Mouse (Mus musculus) thymus, postnatal 4 days (tissue): Measurements from ENCODE around the gene Fut9.

Source experiments
- DNase-seq: peaks from one replicate; pipeline ENCODE4 v3.0.0; 2021

Fut9 gene

DNA sequence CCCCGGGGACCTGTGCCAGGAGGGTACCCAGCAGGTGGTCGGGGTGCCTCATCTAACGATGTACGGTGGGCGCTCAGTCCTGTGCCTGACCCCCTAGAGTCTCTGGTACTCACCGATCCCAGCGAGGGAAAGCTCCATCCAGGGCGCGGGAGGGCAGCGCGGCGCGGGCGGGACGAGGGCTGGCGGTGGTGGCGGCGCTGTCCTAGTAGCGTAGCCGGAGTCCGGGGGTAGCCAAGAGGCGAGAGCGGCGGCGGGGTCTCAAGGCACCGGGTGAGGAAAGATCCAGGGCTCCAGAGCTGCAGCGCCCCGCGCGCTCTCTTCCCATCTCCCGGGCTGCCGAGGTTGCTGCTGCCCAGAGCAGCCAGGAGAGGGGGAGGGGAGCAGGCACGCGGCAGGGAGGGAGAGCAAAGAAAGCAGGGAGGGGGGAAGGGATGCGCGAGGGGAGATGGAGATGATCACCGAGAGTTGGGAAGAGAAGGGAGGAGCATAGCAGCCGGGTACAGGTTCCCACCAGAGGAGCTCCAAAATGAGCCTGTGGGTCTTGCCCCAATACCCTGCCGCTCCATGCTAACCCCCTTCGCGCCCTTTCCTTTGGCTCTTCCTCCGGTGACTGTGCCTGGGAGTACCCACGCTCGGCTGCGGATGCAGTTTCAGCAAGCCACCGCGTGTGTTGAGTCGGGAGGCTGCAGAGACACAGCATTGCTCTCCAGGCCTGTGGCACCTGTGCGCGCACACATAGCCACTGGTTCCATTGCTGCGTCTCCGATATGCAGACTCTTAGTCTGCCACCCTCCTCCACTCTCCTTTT, at the start of gene Fut9:
TSS of gene Fut9 (minus strand) at position 769 of the 808 bp plus-strand sequence.
- peak; percentile 6 for DNase-seq

DNA sequence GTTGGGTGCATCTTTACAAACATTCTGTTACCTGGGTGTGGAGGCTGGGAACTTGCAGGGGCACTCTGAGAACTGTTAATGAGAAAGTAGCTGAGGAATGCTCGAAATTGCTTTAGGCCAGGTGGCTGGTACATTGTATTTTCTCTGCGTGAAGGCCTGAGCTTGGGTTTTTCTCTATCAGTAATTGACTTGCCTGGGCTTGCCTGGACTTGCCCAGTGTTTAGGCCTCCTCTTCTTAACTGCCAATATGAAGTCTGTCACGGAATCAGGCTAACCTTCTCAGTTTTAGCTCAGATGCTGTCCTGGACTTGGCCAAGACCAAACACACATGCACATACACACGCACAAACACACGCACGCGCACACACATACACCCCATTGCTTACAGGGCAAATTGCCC, 15.7 kb upstream of the Fut9 start:
- no peak for DNase-seq

DNA sequence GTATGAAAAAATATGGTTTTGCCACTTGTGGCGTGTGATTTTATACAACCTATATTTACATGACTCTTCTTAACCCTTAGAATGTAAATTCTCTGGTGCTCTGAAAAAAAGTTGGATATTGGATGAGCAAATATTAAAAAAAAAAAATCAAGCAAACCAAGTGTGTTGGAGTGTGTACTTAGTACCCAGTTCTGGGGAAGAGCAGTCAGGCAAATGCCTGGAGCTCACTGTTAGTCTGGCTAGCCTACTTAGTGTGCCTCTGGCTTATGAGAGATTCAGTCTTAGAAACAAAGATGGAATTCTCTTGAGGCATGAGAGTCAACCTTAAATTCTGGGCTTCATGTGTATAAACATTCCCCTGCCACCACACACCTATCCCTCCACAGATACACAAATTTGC, 13.3 kb upstream of the Fut9 start:
- no peak for DNase-seq

DNA sequence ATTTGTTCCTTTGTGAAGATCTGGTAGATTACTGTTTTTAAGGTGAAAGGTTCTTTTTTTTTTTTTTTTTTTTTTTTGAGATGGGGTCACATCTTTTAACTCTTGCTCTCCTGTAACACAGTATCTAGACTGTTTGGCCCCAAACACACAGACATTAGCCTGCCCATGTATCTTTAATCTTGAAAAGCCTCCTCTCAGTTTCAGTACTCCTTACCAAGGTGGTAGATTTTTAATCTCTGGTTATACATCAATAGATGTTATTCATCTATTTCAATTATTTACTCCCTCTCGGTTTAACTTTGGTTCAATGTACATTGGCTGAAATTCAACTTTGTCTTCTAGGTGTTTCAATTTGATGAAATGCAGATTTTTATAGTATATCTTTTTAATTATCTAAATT, 10.0 kb upstream of the Fut9 start:
- DNase-seq, result no peak

DNA sequence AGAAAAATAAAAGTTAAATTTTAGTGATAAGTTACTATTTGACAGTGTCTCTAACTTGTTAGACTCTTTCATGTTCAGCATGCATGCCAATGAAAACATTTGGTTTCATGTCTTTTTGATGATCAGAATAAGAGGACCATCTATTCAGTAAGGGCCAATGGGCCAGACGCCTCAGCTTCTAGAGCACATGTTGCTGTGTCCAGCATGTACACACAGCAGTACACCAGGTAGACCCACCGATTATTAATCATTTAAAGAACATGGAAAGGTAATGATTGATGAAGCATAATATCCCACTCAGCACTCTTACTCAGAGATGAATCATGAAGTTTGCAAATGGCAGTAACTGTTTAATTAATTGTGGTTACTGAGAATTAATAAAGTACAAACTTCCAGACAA, 1.7 kb upstream of the Fut9 start:
- DNase-seq, result no peak

DNA sequence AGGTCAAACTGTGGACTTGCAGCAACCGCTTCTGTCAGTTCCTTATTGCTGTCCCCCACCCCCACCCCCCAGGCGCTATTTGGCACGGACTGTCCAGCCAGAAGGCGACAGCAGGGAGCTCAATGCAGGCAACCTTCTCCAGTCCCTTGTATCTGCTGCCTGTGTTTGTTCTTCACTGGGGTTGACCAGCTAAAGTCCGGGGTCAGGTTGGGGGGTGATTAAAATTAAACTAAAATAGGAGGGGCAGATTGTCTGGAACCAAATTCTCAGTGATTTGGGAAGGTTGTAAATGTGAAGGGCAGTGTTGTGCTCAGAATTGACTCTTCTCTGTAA, 206 bp upstream of the Fut9 start:
- no peak for DNase-seq

DNA sequence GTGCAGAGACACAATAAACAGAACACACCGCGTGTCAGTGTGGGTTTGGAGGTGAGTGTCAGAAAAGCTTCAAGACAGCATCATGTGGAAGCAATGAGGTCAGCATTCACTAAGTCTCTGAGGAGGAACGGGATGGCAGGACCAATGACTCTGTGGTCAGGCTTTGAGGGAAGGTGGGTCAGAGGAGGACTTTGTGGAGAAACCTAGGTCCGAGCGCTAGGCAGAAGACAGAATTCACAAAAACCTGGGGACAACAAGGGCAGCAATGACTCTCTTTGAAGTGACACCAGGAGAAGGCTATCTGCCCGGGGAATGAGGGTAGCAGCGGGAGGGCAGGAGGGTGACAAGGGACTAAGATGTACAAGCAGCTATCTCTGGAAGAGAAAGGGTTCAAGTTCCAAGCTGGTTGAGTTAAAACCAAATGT, 981 bp downstream of the Fut9 start:
- DNase-seq, result no peak

DNA sequence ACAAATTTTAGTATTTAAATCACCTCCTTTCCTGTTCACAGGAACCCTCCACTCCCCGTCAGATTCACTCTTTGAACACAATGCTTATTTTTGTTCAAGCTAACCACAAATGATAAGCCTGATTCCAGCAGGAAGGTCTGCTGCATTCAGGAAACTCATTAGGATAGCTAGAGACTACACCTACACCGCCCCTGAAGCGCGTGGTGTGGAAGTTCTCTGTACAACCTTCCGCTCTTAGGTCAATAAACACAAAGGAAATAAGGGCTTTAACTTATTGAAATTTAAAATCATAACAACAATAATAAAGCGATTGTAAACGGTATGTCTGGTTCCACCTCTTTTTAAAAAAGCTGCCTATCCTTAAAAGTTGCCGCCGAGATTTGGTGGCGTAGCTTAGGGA, 1.6 kb downstream of the Fut9 start:
- no peak for DNase-seq

DNA sequence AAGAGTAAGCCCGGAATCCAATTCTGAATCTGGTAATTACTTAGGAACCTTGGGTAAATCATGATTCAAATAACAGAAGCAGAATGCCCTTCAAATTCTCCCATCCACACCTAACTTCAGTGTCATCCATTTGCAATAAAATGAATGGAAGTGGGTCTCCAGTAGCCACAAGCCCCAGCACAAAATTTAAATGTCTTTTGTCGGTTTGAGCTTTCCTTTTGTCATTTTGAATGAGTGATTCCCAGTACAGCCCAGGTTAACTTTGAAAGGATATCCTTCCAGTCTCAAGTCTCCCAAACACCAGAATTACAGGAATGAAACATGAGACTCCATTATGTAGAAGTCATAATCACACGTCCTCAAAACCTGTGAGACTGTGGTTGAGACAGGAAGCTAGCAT, 3.9 kb downstream of the Fut9 start:
- no peak for DNase-seq

DNA sequence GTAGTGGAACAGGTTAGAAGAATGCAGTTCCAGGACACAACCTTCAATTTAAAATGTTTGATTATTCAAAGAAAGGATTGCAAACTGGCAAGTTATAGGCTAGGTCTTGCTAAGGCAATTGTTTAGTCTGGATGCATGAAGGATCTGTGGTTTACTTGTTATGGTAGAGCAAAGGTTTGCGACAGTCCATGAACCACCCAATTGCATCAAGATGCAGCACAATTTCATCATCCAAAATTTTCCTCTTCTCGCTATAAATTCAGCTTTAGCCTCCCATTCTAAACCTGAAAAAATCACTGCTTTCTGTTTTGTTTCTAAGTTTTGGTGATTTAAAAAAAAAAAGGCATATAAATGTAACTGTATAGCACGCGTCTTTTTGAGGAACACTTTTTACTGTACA, 14.8 kb downstream of the Fut9 start:
- DNase-seq, result no peak

DNA sequence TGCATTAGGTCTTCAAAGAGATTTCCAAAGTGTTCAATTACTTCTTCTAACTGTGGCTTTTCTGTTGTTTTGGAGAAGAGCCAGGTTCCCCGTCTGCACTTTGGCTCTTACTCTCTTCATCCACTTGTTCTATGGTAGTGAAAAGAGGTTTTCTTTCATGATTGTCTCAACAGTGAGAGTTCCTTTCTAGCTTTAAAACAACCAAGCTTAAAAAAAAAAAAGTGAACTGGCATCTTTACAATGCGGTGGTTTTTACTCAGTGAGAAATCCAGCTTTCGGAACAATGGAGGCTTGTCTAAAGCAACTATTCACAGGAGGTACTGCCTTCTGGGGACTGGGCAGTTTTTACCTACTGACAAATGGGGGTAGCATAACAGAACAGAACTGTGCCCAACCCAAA, 31.4 kb downstream of the Fut9 start:
- no peak for DNase-seq

DNA sequence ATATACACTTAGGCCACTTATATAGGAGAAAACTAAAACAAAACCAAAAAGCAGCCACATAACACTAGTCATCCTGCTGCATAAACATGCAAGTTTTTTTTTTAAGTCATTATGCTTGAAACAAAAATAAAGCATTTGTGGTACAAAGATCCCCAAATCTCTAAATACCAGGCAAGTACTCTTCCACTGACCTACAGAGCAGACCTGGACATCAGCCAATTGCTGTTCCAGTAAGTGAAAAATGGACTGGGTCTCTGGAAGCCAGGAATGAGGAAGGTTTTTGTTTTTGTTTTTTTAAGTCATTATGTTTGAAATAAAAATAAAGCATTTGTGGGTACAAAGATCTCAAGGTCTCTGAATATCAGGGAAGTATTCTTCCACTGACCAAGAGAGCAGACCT, 37.0 kb downstream of the Fut9 start:
- DNase-seq, result no peak

DNA sequence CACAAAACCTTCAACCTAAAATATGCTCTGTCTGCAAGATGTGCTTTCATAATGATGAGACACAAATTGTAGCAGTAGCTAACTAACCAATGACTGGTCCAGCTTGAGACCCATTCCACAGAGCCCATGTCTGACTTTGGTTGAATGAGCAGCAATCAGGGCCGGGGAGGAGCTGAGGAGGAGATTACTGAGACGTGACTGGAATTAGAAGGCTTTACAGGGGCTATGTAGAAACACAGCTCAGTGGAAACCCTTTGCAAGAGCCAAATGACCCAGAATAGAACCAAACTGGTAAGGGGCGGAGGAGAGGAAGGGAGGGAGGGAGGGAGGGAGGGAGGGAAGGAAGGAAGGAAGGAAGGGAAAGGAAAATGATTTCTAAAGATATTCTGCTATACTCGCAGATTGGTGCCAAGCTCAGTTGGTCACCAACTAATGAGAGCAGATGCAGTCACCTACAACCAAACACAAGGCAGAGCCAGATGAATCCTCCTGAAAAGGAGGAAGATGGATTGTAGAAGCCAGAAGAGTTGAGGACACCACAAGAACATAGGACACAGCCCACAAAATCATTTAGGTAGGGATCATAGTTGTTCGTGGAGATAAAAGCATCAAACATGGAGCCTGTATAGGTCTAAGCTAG, 42.0 kb downstream of the Fut9 start:
- DNase-seq, result no peak

DNA sequence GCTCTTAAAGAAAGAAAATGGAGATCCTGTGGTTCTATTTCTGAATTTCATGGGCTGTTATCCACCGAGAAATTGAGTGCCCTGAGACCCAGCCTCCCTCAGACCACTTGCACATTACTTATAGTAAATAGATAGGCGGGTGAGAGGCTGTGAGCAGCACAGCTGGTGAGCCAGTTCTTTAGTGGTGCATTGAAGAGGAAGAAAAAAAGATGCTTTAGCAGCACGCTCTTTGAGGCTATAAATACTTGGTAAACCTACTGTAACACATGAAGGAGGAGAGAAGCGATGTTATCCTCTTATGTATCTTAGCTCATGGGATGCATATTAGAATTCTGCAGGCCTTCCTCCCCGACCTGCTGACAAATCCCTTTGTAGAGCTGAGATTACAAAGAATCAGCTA, 58.5 kb downstream of the Fut9 start:
- DNase-seq, result no peak

DNA sequence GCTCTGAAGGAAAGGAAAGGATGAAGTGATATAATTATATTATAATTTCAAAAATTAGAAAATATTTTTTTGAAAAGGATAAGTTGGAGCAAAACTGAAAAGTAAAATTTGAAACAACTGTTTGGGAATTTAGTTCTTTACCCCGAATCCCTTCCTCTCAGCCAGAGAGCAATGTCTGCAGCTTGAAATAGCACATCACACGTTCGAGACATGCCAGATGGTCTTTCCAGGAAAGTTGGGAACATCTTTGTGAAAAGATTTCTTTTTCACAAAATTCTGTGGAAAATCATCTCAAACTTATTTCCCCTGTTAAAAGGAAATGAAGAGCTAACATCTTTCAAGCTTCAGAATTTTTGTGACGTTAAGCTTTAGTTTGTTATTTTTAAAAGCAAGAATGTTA, 61.3 kb downstream of the Fut9 start:
- DNase-seq, result no peak

DNA sequence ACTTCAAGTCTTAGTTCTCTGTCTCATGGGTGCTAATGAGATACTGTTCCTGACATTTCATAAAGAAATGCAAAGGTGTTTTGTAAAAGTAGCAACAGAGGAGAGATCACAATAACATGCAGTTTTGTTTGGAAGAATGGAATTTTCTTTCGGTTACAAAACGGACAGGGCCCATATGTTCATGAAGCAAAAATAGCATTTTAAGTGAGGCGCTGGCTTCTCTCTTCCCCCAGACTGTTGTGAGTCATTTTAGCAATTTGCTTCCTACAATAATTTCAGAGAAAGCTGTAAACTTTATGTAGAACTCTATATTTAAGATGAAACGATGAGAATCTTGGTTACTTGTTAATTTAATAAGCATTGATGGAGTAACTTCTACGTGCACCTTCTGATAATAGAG, 78.5 kb downstream of the Fut9 start:
- DNase-seq, result no peak

DNA sequence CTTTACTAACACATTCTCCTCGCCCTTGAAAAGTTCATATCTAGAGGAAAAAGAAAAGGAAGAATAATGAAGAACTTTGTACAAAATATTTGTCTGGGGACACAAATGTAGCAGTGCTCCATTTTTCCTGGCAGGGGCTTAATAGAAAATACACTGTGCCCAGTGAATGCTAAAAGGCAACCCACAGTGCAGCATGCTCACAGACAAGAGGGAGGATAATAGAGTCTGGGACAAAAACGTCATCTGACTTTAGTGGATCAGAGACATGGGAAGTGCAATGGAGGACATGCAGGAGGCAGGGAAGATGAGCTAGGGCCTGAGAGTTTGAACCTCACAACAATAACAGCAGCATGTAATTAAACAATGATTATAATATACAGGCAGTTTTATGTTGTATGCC, 86.1 kb downstream of the Fut9 start:
- no peak for DNase-seq

DNA sequence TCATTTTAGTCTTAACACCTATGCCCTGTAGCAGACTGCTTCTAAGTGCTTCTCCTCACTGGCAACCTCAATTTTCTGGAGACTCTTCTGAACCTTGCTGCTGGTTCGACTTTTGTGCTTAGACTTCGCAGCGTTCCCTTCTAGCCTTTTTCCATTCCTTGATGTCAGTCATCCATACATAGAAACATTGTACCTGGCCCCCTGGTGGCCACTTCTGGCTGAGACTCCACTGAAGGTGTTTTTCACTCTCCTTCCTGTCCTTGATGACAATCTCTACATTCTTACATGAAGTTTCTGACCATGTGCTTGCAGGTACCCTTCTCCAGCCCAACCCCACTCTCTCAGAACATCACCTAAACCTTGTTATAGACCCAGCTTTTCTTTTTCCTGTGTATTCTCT, 115.1 kb downstream of the Fut9 start:
- DNase-seq, result peak; percentile 10

DNA sequence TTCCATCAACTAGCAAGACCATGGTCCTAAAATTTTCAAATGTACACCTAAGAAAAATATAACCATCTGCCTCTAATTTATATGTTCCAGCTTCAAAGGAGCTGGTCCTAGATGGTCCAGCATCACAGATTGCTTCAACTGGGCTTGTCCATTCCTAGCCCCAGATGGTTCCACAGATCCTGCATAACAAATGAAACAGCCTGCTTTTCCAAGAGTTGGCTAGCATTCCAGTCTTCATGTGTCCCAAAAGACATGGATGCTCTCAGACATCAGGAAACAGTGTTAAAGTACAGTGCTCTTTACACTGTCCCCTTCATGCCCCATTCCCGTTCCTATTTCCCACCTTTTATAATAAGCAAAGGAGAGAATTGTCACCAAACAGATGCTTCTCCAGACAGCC, 135.8 kb downstream of the Fut9 start:
- DNase-seq, result no peak

DNA sequence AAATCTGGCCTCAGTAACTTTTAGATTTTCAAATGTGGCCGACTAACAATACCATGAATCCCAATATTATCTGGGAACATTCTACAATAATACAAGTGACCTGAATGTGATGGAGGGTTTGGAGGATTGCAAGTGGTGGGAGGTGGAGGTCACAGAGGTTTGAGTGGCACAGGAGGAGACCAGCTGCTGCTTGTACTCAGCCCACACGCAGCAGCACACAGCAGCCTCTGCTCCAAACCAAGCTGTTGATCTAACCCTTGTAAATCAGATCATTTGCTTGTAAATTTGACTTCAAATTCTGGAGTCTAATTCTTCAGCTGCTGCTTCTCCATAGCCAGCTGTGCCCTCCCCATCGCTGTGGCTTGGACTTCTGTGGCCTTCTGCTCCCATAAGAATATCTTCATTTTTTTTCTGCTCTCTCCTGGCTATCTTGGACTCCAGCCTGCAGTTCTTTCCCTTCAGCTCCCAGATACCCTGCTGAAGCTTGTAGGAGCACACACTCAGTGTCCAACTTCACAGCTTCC, 138.8 kb downstream of the Fut9 start:
- no peak for DNase-seq

DNA sequence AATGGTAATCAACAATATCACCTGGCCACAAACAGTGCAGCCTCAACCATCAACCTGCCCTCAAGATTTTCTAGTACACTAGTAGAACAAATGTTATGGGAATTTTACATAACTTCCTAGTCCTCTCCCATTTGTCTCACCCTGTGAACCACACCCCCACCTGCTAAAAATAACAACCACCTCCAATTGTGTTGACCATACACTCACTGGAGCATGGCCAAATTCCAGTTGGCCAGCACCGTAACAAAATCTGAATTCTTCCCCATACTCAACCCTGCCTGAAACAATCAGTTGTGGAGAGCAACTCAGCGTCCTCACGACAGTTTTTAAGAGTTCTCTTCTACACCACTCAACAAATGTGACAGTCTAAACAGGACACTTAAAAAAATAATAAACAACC, 141.3 kb downstream of the Fut9 start:
- no peak for DNase-seq

DNA sequence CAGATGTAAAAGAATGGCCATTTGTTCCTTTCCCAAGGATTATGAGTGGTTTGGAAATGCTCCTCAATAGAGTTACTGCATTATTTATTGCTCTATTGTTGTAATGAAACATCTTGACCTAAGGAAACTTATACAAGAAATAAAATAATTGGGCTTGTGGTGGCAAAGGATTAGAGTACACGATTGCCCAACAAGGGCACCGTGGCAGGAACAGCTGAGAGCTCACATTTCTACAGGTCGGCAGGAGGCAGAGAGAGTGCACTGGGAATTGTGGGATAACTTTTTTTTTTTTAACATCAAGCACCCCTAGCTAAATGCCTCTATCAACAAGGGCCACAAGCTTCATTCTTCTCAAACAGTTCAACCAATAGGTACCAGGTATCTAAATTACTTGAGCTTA, 148.1 kb downstream of the Fut9 start:
- DNase-seq, result no peak

DNA sequence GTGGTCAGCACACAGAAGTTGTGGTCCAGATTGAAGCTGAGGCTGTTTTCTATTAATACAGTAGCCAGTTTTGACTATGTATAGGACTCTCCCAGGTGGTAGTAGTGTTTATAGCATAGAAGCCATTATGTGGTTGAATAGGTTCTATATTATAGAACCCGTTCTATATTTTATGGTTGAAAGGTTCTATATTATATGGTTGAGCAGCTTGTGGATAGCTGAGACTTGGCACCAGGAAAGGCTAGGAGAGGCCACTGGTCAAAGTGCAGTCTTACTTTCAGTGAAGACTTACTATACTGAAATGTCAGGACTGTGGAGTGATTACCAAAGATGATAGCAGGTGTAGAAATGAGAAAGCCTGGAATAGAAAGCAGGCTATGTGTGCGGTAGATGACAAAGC, 151.9 kb downstream of the Fut9 start:
- no peak for DNase-seq

DNA sequence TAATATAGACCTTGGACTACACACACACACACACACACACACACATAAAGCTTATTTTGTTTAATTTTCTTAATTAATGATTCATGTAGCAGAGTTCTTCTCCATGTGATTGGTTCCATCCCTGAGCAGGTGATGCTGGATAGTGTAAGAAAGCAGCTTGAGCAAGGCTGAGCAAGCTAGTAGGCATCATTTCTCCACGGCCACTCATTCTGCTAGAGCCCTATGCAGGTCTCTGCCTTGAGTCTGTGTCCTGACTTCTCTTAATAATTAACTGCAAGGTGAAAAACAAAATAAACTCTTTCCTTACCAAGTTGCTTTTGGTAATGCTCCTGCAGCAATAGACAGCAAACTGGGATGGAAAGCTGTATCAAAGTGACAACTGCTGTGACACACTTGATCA, 152.5 kb downstream of the Fut9 start:
- no peak for DNase-seq

DNA sequence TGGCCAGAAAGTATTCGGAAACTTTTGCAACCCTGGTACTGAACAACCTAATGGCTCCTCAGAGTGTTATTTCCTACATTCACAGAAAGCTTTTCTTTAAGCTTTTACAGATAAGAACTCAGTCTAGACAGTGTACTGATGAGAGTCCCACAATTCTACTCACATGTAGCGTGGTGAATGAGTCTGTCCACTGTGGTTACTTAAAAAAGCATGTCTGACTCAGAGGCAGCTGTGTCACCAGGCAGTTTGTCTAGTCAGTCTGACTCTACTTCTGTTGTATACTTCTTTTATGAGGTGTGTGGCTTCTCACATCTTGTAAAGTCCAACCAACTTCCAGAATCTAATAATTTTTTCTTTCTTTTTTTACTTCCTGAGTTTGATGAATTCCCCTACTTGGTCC, 154.5 kb downstream of the Fut9 start:
- DNase-seq, result no peak
